Mouse (Mus musculus) embryo, embryonic 11 days (tissue): ENCODE results near the gene Gm21974.
"Not testable (repeated sequence)": the region's sequence is repeated elsewhere in the genome, so short reads cannot be mapped to it uniquely, and the experiment has no call there.

Experiments
- DNase-seq: peaks from one replicate; pipeline ENCODE4 v3.0.0-alpha.2; 2015

Gene Gm21974

DNA sequence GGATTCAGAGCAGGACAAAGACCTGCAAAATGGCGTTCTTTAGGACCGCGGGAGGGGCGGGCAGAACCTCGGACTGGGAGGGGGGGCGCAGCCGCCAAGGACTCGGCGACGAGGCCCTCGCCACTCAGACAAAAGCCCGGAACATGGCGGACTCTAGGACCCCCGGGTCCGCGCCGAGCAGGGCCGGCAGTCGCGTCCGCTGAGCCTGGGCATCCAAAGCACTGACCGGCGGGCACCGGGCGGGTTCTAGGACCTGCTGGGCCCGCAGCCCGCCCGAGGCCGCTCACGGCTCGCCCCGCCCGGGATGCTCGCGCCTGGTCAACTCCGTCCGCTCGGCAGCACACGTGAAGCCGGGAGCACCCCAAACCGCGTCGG is 19.6 kb downstream of the Gm21974 start:
- DNase-seq = peak; percentile 99

DNA sequence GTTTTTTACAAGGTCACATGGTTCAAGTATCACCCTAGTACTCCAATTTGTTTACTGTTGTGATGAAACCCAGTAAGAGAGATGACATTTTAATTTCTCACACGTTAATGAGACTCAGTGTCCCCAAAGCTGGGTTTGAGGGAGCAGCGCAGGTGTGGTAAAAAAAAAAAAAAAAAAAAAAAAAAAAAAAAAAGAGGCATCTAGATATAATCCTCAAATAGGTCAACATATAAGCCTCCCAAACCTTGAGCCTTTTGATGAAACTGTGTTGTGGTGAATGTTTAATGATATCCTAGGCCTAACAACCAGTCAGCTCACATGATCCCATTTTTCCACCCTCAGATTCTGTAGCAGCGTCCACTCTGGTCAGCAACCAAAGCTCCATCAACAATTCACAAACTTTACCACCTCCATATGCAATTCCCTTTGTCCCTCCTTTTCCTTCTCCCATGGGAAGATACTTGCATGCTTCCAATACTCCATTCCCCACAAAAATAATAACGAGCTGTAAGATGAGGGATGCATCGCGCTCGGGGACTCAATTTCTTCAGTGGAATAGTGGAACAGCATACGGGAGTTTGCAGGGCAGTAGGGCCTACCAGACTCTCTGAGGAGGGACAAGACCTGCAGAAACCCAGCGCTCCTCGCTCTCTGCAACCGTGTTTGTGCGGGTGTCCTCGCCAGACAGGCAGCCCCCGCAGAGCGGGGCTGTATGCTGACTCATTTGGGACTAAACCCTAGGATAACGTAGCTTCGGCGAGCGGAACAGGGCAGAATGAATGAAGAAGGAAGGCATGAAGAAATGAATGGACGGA is 20.2 kb downstream of the Gm21974 start:
- no peak for DNase-seq

DNA sequence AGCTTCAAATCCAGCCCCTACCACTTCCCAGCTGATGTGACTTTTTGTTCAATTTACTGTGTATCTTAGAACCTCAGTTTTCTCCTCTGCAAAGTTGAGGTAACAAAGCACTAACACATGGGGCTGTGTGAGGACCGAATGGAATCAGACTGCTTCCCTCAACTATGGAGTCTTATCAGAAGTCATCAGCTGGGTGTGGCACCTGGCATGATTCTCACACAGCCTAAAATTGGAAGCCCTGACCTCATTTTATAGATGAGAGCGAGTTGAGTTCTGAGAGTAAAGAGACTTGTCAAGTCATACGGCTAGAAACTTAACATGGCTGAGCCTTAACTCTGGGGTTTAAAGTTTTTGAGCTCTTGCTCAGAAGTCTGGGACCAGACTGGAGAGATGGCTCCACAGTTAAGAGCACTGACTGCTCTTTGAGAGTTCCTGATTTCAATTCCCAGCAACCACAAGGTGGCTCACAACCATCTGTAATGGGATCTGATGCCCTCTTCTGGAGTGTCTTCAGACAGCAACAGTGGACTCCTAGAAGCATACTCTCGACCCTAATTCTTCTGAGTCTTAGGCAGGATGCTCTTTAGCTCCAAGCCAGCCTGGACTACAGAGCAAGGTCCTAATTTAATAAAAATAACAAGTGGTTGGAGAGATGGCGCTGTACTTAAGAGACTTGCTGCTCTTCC is 25.0 kb downstream of the Gm21974 start:
- no peak for DNase-seq

DNA sequence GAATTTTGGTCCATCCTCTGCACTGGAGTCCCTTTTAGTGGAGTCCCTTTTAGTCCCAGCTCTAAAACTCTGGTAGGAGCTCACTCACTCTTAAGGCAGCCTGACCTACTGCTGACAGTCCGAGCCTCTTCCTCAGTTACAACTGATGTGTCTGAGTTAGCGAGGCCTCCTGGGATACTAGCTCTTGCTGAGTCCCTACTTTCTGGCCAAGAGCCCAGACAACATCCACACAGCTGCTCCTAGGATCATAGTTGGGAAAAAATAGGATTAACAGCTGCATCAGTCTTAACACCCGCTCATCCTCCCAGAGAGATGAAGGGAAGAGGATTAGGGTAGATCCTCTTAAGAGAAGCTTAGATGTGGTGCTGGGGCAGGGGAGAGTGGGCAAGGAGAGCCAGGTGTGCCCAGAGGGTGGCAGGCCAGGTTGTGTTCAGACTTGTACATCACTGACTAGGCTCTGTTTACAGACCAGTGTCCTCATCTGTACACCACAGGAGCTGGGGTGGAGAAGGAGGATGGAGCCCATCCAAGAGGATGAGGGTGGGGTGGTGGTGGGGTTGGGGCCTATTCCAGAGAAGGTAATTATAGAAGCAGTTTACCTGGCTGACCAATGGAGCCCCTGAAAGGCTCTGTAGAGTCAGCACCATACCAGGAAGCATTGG is 26.0 kb downstream of the Gm21974 start:
- no peak for DNase-seq

DNA sequence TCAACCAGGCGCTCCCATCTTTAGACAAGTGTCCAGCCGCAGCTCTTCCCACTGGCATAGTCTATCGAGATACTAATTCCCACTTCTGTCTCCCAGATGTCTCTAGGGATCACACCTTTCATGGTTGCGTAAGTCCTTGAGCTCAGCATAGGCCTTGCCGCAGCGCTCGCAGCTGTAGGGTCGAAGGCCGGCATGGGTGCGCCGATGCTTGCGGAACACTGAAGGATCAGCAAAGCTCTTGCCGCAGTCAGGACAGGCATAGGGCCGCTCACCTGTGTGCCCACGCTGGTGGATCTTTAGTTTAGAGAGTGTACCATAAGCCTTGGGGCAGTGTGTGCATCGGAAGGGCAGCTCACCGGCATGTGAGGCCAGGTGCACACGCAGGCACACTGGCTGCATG is 27.6 kb downstream of the Gm21974 start:
- DNase-seq = no peak

DNA sequence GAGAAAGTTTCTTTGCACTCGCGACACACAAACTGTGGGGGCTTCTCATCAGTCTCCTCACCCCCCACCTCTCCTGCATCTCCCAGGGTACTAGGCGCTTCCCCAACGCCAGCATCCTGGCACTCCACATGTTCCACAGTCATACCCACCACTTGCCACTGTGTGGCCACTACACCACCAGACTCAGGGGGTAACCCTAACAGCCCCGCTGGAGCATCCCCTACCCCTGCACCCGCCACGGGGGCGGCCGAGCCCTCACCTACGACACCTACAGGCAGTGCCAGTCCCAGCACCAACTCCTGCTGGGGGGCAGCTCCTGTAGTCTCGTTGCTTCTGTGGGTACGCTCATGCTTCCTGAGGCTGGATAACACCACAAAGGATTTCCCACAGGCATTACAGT is 28.8 kb downstream of the Gm21974 start:
- no peak for DNase-seq

DNA sequence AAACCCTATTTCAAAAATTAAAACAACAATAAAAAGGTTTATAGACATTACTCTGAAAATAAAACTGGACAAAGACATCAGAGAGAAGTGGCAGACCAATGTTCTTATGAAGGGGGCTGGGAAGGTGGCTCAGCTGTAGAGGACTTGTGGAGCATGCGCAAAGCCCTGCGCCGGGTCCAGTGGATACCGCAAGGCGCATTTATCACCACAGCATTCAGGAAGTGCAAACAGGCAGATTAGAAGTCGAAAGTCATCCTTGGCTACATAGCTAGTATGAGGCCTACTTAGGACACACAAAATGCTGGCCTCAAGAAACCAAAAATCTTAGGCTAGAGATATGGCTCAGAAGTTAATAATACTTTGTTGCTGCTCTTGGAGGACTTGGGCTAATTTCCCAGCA is 37.0 kb downstream of the Gm21974 start:
- no peak for DNase-seq

DNA sequence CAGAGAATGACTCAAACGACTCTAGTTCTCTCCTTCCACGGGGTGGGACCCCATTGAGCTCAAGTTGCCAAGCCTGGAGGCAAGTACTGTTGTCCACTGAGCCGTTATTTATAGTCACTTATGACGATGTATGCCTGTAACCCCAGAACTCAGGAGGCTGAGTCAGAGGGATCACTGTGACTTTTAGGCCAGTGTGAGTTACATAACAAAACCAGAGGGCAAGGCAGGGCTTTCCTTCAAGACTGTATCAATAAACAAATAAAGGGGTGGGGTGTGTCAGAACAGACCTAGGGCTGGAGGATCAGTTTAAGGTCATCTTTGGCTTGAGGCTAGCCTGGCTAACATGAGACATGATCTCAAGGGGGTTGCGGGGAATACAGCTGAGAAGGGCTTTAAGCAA is 44.3 kb downstream of the Gm21974 start:
- DNase-seq = no peak

DNA sequence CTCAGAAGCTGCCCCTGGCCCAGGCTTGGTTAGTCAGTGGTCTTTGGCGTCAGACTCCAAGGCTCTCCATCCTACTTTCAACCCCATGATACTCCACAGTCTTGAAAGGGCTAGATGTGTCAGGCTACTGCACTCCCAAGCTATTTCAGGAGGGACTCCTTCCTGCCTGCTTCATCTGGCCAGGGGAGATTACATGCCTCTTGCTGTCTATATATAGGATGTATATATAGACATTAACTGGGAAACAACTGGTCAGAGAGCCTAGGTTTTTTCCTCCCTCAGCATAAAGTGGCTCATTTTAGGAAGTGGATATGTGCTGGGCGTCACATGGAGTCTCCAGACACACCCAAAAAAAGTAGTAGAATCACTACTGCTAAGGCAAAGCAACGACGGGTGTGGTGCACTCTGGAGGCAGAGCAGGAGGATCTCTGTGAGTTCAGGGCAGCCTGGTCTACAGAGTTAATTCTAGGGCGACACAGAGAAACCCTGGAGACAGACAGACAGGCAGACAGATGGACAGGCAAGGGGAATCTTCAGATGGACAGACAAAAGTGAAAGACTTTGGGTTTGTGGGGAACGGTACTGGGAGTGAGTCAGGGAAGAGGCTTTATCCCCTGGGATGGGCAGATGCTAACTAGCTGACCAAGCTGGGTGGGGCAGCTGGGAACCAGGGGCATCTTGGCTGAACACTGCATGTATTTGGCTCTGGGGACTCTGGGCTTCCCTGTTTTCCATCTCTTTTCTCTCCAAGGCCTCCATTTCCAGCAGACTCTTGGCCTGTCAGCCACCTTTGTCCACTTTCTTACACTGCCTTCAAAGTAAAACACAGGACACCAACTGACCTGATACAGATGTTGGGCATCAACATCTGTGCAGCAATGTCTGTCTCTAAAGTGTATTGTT is 45.0 kb downstream of the Gm21974 start:
- no peak for DNase-seq

DNA sequence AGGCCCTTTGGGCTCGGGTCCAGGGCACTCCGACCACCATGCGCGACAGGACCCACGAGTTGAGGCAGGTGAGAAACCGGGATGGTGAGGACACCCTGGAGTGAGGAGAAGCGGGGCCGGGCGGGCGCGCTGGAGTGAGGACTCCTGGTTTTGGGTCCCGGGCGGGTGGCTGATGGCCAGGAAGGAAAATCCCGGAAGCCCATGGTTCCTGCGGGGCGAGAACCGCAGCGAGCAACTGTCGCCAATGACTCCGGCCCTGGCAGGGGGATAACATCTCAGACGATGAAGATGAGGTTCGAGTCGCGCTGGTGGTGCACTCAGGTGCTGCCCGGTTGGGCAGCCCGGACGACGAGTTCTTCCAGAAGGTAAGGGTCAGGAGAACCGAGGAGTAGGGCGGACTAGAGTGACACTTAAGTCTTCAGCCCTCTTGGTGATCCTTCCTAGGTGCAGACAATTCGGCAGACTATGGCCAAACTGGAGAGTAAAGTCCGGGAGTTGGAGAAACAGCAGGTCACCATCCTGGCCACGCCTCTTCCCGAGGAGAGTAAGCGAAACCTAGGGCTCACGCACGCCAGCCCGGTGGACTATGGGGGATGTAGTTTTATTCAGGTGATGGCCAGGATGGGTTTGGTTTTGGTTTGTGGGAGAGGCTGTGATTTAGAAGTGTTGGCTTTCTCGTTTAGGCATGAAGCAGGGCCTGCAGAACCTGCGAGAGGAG is 53.1 kb downstream of the Gm21974 start:
- peak; percentile 88 for DNase-seq

DNA sequence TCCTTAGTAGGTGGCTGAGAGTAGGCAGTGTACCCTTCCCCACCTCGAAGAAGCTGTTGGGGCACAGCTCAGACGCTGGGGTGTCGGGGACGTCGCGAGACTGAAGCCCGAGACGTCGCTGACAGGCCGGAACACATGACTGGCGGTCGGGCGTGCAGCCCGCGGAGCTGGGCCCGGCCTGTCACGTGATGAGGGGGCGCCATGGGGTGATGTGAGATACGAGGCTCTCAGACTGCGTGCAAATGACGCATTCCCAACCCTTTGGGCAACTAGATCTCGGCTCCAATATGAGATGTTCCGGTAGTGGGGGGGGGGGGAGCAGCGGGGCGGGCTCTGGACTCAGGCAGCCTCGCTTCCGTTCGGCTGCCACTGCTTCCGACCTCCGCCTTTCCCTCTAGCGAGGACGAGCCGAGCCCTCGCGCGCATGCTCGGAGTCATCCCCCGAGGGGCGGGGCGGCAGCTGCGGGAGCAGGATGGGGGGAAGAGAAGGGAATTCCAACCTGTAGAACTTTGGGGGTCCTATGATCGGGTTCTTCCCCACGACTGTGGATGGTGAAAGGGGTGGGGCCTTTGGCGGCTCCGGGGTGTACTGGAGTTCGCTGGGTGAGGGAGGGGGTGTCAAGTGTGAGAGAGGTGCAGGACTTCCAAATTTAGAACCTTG is 53.8 kb downstream of the Gm21974 start:
- peak; percentile 95 for DNase-seq

DNA sequence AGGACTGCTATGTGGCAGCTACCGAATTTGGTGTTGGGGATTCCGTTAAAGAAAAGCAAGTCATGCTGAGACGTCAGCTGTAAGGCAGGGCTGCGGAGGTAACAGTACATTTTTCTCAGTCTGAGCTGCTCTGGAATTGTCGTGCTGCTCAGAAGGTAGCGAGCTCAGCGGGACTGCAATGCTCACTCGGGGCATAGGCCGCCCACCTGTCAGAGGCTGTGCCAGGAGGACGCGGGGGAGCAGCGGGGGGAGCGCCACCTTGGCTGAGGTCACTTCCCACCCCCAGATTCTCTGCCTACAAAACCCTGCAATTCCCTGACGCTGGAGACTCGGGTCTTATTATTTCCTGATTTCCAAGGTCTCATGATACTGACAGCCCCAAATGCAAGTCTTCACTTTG is 54.4 kb downstream of the Gm21974 start:
- DNase-seq = peak; percentile 20

DNA sequence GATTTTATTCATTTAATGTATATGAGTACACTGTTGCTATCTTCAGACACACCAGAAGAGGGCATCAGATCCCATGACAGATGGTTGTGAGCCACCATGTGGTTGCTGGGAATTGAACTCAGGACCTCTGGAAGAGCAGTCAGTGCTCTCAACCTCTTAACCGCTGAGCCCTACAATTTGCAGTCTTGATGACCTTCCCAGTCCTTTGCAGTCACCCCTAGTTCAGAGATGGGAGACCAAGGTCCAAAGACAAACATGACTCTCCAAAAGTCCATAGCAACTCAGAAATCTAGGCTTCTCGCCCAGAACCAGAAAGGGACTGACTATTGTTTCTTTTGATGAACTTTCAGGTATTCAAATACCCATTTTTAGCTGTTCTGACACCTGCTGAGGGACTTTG is 55.2 kb downstream of the Gm21974 start:
- DNase-seq = not testable (repeated sequence)

DNA sequence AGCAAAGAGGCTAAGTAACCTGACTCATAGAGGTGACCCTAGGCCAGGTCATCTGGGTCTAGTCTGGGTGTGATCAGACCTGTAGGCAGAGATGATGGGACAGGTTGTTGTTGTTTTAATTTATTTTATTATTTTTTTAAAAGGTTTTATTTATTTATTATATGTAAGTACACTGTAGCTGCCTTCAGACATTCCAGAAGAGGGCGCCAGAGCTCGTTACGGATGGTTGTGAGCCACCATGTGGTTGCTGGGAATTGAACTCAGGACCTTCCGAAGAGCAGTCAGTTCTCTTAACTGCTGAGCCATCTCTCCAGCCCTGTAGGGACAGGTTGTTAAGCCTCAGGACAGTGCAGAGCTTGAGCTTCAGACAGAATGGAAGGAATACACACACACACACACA is 57.4 kb downstream of the Gm21974 start:
- DNase-seq = not testable (repeated sequence)

DNA sequence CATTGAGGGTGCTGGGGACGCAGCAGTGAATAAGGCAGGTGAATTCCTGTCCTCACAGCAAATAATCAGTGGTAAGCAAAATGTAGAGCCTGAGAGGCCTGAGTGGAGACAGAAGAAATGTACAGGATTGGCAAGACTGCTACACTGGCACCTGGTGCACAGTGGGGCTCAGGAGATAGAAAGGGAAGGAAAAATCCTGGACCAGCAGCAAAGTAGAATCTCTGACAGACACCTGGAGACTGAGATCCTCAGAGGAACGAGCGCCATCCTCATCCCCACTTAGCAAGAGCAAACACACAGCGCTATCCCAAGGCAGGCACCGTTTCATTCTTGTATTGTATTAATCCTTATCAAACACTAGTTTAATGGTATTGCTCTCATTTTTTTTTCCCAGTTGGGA is 57.8 kb downstream of the Gm21974 start:
- no peak for DNase-seq
